Mouse (Mus musculus) layer of hippocampus, adult 9-10 months (tissue): ENCODE data around the gene Aaas.

Experiments
- DNase-seq: peaks from one replicate; pipeline ENCODE4 v3.0.0; 2022; ENCODE audit warnings: low spot score

Aaas gene

DNA sequence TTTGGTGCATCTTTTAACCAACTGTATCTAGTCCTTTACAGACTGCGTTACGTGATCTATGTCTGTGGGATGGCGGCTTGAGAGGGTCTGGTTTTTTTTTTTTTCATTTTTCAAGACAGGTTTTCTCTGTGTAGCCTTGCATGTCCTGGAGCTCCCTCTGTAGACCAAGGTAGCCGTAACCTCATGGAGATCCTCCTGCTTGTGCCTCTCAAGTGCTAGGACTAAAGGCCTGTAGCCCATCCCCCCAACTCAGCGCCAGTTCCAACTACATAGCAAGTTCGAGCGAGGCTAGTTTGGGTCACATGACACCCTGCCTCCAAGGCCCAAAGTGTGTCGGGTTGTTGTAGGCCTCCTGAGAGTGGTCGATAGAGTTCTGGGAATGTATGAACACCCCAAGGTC lies 41.9 kb downstream of the Aaas start:
- DNase-seq = no peak

GRCm38 (mm10) chr15:102302542-102302941 lies 48.0 kb downstream of the Aaas start:
- DNase-seq = no peak

DNA sequence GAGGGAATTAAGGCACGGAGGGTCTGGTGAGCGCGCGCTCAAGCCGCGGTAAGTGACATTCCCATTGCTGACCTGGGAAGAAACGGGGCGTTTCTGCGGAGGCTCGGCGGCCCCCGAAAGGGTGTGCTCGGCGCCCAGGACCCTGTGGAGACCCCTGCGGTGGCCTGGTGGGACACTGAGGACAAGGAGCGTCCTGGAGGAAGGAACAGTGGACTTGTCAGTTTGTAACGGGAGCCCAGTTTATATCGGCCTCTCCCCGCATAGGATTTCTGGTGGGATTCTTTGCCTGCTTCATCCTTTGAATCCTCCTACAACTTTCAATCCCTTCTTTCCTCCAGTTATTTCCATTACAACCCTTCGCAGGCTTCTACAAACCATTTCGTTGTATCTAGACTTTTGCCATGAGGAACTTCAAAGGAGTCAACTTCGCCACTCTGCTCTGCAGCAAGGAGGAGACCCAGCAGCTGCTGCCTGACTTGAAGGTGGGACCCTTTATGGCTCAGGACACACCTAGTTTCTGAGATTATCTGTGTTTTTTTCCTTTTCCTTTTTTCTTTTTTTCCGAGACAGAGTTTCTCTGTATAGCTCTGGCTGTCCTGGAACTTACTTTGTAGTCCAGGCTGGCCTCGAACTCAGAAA lies 54.1 kb downstream of the Aaas start:
- no peak for DNase-seq

GRCm38 (mm10) chr15:102295633-102296367 lies 54.8 kb downstream of the Aaas start, which contains the start of gene Espl1:
Gene Espl1, plus strand, starts transcription at chr15:102296266.
- peak; percentile 78 for DNase-seq
